Mouse (Mus musculus): ENCODE results near the gene Rpl13a. TPM values are rescaled to one million over a fixed set of nuclear protein-coding genes. Genes with fewer than 3 reads are reported as not detected.
"Not testable (repeated sequence)": the region's sequence is repeated elsewhere in the genome, so short reads cannot be mapped to it uniquely, and the experiment has no call there.

The Rpl13a gene
- total RNA-seq, 2 experiments from 2014 or later: 1,953 to 2,240 TPM

DNA sequence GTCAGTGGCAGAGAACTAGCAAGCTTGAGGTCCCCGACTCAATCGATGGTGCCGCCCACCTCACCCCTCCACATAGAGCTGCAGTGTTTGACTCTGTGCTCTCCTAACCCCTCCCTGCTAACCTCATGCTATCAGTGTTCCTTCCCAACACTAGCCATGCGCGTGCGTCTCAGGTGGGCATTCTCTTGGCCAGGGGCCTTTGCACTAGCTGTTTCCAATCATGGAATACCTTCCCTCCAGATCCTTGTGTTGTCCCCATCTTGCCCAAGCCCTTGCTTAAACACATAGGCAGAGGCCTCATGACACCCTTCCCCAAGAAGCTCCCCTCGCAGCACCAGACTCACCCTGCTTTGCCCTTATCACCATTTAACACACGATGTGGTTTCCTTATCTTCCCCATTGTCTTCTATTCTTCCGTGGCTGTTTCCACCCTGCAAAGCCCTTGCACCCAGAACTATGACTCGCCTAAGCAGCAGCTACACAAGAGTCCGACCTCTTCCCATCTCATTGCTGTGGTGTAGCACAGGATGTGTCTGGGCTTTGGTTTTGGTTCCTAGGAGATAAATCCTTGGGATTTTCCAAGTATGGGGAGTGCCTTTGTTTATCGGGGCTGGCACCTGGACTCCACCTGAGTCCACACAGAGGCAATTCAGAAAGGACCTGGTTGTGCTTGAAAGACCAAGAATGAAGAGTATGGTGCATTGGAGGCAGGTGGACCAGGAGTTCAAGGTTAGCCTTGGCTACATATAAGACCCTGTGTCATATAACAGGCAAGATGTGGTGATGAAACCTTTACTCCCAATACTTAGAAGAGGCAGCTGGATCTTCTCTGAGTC, 8.8 kb upstream of the Rpl13a start:
- peak; percentile 39 for ATAC-seq (ENCODE audit: poor library complexity, severe bottlenecking)

DNA sequence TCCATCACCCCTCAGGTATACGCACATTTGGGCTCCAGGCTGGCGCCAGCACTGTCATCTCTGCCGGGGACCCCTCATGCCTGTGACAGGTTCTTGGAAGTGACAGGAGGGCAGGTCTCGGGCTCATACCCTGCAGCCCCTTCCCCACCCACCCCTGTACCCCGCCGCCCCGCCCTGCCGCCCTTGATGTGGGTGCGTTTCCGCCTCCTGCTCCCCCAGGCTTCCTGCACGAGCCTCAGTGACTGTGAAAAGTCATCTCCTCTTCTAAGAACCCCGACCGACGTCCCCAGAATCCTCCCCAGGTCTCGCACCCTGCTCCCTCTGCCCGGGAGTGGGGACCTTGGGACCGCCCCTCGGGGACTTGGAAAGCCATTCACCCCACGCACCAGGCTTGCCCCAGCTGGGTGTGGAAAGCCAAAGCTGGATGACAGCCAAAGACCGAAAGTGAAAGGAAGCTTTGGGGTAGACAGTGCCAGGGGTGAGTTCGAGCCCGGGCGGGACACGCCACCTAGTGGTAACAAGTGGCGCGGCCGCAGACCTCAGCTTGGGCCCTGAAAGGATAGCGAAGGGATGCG, 7.5 kb upstream of the Rpl13a start, which contains the start of the genes Gm45713 and Flt3l:
TSS of gene Gm45713 (minus strand) at position 239 of the 575 bp plus-strand sequence.
TSS of gene Flt3l (minus strand) at position 440 of the 575 bp plus-strand sequence.
- ATAC-seq (ENCODE audit: poor library complexity, severe bottlenecking): peak; percentile 93

DNA sequence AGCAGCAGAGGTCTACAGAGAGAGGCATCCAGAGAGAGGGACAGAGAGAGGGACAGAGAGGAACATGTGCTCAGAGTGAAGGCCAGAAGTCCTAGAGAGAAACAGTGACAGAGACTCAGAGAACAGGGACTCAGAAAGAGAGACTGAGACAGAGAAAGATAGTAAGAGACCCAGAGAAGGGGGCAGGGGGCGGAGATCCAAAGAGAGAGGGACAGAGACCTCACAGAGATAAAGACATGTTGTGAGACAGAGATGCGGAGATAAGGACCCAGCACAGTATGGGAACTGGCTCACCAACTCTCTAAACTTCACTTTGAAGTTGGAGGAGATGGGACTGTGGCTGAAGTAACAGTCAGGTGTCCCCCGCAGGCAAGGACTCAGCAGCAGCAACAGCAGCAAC, 6.8 kb upstream of the Rpl13a start:
- ATAC-seq (ENCODE audit: poor library complexity, severe bottlenecking): no peak

DNA sequence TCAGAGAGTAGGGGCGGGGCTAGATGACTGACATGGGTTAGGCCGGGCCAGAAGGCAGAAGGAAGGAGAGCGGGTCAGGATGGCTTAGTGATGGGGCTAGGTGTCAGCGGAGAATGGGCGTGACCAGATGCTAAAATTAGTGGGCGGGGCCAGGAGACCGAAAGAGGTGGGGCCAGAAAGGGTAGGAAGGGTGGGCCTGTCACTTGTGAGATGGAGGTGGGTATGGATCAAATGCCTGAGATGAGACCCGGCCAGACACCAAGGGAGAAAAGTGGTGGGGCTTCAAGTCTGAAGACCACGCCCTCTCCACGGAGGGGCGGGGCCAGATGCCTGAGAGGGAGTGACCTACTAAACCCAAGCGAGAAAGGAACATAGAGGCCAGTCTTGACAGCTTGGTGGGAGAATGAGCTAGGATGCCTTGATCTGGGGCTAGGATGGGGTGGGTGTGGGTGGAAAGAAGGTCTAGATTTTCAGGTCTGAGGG, 6.0 kb upstream of the Rpl13a start:
- peak; percentile 21; the same call in 1 of the 2 replicates for ATAC-seq (ENCODE audit: poor library complexity, severe bottlenecking)

DNA sequence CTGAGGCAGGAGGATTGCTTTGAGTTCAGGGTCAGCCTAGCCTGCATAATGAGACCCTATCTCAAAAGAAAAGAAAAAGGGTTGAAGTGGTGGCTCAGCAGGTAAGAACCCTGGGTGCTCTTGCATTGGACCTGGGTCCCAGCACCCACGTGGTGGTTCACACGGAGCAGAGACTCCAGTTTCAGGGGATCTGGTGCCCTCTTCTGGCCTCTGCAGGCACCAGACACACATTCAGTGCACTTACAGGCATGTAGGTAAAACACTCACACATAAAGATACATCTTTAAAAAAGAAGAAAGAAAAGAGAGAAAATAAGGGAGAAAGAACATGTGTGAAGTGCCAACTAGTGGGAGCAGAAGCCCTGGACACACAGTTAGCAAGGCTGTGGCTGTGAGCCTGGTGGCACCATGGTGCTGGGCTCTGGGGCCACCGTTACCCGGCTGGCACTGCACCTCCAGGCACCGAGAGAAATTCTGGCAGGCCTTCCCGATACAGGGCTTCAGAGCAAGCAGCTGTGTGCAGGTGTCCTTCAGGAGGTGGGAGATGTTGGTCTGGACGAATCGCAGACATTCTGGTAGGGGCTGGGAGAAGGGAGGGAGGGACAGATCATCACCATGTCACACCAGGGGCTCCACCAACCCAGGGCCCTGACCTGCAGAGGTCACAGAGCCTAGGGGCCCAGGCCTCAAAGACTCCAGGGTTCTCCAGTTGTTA, 5.0 kb upstream of the Rpl13a start:
- ATAC-seq (ENCODE audit: poor library complexity, severe bottlenecking): no peak

DNA sequence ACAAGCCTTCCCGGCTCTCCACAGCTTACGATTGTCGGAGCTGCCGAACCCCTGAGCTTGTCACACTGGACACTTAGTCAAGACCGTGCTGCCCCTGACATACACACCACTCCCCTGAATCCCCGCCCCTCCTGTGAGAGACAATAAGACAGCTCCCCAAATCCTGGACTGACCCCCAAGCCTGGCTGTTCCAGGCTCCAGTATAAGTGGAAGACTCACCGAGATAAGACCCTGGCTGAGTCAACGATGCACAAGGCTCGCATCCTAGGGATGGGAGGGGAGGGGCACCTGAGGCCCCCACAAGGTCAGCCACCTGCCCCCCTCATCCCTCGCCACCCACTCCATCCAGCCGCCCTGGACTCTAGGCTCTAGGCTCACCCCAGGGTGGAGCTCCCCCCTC, 3.3 kb upstream of the Rpl13a start:
- no peak for ATAC-seq (ENCODE audit: poor library complexity, severe bottlenecking)

DNA sequence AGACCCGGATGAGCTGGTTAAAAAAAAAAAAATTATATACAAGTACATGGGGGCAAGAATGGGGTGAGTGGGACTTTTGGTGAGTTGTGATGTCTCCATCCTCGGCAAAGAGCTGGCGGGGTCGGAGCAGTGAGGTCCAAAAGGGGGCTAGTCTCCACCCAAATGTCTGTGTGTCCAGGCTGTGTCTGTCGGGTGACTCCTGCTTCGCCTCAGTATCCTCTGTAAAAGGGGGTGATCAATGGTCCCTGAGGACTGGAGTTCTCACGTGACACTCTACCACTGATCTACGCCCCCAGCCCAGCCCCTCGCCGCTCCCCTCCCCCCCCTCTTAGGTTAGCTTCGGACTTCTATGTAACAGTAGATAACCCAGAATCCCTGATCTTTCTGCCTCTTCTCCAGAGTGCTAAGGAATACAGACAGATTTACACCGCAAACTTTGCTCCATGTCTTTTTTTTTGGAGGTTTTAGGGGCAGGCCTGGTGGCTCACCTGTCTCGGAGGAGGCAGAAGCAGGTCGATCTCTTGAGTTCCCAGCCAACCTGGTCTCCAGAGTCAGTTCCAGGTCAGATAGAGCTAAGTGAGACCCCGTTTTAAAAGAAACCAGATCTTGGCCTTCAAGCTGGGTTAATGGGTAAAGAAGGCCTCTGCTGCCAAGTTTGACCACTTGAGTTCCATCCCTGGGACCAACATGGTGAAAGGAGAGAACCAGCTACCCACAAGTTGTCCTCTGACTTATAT, 1.4 kb upstream of the Rpl13a start:
- no peak for ATAC-seq (ENCODE audit: poor library complexity, severe bottlenecking)

DNA sequence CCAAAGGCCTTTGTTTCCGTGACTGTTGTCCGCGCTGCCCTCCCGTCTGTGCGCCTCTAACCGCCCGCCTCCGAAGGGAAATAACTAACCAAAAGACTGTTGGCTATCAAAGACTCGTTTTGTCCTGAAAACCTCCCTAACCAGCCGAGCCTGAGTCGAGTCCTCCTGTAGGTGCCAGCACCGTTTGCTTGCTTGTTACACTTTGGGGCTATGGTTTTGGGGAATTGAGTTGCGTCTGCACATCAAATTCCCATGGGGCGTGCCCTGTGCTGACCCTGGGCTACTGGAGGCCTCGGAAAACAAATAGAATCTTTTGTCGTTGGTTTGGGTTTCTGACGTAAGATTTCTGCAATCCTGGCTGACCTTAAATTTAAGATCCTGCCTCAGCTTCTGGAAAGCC, 757 bp upstream of the Rpl13a start:
- 0 out of 2 replicates have a peak, but pooled peaks have one; percentile 0 for ATAC-seq (ENCODE audit: poor library complexity, severe bottlenecking)

DNA sequence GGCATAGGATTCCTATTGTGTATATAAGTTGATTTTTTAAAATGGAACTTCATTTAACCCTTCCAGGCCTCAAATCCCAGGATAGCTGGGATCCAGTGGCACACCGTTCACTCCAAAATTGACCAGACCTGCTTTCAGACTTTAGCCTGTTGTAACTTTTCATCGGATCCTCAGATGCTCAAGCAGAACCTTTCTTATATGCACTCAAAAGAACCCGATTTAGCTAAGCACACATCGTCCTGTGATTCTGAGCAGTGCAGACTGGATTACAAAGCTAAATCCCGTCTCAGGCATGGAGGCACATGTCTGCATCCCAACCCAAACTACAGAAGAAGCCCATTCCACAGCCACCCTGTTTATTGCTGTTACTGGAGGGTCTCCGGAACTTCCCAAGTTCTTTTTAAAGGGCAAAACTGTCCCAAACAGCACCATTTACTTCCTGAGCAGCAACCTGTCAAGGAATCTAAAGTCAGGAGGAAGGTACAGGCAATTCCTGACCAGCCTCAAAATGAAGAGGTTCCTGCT, 799 bp downstream of the Rpl13a start:
- no peak for ATAC-seq (ENCODE audit: poor library complexity, severe bottlenecking)

DNA sequence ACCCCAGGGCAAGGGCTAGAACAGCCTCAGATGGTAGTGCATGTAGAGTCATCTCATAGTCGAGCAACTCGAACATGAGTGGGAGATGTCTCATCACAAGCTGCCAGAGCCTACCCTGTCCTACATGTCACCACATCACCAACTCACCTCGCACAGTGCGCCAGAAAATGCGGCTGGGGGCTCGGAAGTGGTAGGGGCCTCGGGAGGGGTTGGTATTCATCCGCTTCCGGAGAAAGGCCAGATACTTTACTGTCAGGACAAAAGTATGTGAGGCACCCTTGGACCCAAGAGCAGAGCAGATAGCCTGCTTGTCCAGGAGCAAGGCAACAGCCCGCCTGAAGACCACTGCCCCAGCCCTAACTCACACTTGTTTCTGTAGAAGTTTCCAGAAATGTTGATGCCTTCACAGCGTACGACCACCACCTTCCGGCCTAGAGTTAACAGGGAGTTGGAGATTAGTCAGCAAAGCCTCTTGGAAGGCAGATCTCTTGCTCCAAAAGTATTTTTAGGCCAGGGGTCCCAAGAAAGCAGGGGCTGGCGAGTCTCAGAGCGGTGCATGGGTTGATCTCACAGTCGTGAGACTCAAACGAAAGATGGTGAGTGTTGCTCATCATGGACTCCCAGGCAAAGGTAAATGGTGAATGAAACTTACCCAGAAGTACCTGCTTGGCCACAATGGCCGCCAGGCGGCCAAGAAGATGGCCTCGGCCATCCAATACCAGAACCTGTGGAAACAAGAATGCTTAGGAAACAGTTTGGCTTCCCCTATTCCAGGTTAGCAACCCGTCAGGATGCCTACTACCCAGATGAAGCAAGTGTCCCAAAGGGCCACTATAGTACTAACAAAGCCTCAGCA, 1.5 kb downstream of the Rpl13a start:
- ATAC-seq (ENCODE audit: poor library complexity, severe bottlenecking): no peak

DNA sequence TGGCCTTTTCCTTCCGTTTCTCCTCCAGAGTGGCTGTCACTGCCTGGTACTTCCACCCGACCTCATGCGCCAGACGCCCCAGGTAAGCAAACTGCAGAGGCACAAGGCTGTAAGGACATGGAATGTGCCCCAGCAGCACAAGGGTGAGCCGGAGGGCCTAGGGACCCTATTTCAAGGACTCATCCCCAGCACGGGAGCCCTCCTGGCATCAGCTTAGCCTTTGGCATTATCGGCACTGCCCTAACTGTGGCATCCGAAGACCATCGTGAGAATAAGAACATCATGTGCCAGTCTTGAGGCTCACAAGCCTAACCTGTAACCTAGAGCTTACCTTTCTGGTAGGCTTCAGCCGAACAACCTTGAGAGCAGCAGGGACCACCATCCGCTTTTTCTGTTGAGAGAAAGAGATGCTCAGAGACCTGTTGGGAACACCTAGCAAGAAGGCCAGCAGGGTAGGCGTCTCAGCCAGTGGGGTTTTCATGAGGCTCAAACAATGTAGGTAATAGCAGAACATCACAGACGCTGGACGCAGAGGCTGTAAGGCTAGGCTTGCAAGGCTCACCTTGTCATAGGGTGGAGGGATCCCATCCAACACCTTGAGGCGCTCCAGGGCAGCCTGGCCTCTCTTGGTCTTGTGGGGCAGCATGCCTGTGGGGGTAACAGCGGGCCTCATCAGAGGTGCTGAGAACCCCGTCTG, 2.3 kb downstream of the Rpl13a start:
- no peak for ATAC-seq (ENCODE audit: poor library complexity, severe bottlenecking)

DNA sequence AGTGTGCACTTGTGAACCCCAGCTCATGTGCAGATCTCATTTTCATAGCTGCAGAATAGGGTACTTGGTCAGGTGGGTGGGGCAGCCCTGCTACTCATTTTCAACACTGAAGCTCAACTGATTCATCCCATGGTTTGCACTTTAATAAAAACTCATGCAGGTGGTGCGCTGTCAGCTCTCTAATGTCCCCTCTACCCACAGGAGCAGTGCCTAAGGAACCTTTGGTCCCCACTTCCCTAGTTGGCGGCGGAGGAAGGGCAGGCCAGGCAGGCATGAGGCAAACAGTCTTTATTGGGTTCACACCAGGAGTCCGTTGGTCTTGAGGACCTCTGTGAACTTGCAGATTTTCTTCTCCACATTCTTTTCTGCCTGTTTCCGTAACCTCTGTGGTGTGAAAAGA, 2.9 kb downstream of the Rpl13a start:
- ATAC-seq (ENCODE audit: poor library complexity, severe bottlenecking): not testable (repeated sequence)

DNA sequence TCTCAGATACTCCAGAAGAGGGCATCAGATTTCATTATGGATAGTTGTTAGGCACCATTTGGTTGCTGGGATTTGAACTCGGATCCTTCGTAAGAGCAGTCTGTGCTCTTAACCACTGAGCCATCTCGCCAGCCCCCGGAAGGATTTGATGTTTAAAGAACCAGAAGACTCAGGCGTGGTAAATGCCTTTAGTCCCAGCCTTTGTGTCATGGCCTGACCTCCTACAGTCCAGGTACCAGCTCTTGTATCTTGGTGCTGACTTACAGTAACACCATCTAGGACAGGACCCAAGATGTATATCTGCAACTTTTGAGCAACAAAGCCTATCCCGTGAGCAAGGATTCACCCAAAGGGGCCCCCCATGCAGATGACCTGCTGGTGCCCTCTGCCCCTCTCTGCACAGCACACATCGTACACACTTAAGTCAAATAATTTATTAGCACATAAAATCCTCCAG, 3.4 kb downstream of the Rpl13a start:
- no peak for ATAC-seq (ENCODE audit: poor library complexity, severe bottlenecking)

DNA sequence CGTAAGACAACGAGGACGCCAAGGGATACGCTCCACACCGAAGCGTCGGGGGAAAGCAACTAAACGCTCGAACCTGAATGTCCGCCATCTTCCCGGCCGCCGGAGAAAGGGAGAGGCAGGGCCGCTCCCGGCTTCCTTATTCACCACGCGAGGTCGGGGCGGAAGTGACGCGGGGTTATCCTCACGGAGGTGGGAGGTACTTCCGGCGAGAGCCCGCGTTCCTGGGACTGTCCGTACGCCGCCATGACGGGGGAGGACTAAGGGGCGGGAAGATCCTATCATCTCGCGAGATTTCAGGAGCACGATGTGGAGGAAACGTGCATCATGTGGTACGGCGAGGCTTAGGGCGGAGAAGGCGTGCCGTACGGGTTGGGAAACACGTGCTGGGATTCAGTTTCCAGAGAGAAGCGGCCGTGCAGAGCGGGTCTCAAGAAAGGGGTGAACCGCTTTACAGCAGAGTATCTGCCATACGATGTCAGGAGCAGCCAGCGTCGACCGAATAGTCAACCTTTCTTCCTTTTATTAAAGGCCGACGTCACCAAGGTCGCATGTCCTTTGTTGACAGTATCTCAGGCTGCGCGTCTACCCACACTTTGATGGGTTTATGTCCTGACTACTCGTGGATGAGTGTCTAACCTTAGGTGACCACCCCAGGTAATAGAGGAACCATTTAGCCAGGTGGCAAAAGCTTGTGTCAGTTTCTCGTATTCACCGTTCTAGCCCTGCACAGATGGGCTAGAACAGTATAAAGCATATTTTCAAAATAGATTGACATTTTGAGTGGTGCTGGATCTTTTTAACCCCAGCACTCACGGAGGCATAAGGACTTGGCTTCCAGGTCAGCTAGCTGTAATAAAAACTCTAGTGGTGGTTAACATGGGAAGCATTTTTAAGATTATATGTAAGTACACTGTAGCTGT, 4.1 kb downstream of the Rpl13a start, which contains the start of gene Rps11:
TSS of gene Rps11 (minus strand) at position 216 of the 920 bp plus-strand sequence.
- peak; percentile 69 for ATAC-seq (ENCODE audit: poor library complexity, severe bottlenecking)

DNA sequence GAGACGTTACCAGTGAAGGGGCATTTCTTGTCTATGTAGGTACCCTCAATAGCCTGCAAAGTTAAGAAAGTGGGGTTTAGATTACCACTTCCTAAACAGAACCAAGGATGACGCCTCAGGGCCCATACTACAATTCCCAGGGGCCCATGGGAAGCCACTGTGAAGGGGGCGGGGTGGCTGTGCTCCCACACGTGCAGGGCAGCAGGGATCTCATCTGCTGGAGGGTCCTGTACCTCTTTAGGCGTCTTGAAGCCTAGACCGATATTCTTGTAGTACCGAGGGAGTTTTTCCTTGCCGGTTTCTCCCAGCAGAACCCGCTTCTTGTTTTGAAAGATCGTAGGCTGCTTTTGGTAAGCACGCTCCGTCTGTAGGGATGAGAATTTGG, 5.4 kb downstream of the Rpl13a start:
- ATAC-seq (ENCODE audit: poor library complexity, severe bottlenecking): no peak

DNA sequence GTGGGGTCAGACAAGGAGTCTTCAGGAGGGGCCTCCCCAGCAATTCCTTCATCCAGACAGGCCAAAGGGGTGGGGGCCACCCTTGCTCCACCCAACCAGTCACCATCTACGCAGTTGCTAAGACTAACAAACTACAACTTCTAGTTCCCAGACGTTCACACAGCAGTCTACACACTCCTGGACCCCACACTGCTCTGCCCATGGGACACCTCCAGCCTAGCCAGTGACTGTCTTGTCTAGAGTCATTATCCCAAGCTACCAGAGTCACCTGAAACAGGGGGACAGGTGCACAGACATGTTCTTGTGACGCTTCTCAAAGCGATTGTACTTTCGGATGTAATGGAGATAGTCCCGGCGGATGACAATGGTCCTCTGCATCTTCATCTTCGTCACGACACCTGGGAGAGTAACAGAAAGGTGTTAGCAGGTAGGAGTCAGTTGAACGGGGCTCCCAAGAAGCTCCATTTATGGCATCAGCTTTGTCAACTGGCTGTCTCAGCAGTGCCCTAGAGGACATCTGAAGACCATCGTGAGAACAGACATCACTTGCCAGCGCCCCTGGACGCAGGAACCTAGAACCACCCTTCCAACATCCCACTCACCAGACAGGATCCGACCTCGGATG, 5.9 kb downstream of the Rpl13a start:
- no peak for ATAC-seq (ENCODE audit: poor library complexity, severe bottlenecking)

DNA sequence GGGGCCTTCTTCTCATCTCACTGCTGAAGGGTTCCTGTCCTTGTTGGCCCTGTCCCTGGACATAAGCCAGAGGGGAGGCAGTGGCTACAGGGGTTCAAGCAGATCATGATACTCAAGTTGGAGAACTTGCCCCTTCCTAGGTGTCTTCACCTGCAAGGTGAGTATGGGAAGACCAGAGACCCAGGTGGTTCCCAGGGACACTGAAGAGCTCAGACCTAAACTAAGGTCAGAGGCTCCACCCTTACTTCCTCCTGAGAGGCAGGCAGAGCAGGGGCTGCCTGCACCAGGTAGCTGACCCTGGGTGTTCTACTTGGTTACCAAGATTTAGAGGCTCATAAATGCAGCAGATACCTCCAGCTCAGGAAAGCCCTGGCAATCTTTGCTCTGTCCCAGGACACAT, 6.6 kb downstream of the Rpl13a start:
- no peak for ATAC-seq (ENCODE audit: poor library complexity, severe bottlenecking)

Data from megakaryocyte, adult 5-6 weeks (primary cell).